Mouse (Mus musculus) liver, embryonic 11.5 days (tissue): Measurements from ENCODE around the gene Zfp148. TPM values are rescaled to one million over a fixed set of nuclear protein-coding genes. Genes with fewer than 3 reads are reported as not detected.
"Not testable (repeated sequence)": the region's sequence is repeated elsewhere in the genome, so short reads cannot be mapped to it uniquely, and the experiment has no call there.

Source experiments
- ATAC-seq: fragments of 200-750 bp; cut with Nextera tagmentation; replicated peaks from 2 replicates; pipeline ENCODE4 v1.8.0; 2017; ENCODE audit warnings: moderate number of reproducible peaks, mild to moderate bottlenecking, moderate TSS enrichment, moderate library complexity; ENCODE audit not compliant: low FRiP score
- DNase-seq: peaks from one replicate; pipeline ENCODE4 v3.0.0-alpha.2; 2017; ENCODE audit warnings: low spot score
- H3K27ac ChIP-seq: fragments of 300-500 bp; sonication (generic); 2 replicates; pipeline ENCODE4 v1.5.1; 2014; ENCODE audit warnings: mild to moderate bottlenecking, low read depth, low read length, control low read depth
- H3K27me3 ChIP-seq: fragments of 300-500 bp; sonication (generic); replicated peaks from 2 replicates; pipeline ENCODE4 v1.6.1; 2014; ENCODE audit warnings: low read length, mixed read lengths; ENCODE audit not compliant: control insufficient read depth, insufficient read depth
- H3K36me3 ChIP-seq: fragments of 300-500 bp; sonication (generic); 2 replicates; pipeline ENCODE4 v1.6.1; 2014; ENCODE audit warnings: mild to moderate bottlenecking, low read length, moderate library complexity, mixed read lengths; ENCODE audit not compliant: control insufficient read depth, insufficient read depth
- H3K4me1 ChIP-seq: fragments of 300-500 bp; sonication (generic); replicated peaks from 2 replicates; pipeline ENCODE4 v1.6.1; 2014; ENCODE audit warnings: low read length, mixed read lengths; ENCODE audit not compliant: control insufficient read depth, insufficient read depth
- H3K4me2 ChIP-seq: fragments of 300-500 bp; sonication (generic); 2 replicates; pipeline ENCODE4 v1.6.1; 2014; ENCODE audit warnings: mild to moderate bottlenecking, control low read depth, moderate library complexity
- H3K4me3 ChIP-seq: fragments of 300-500 bp; sonication (generic); 2 replicates; pipeline ENCODE4 v1.5.1; 2014; ENCODE audit warnings: low read depth, low read length, control low read depth
- H3K9ac ChIP-seq: fragments of 300-500 bp; sonication (generic); 2 replicates; pipeline ENCODE4 v1.6.1; 2014; ENCODE audit warnings: low read depth, low read length, control low read depth
- H3K9me3 ChIP-seq: fragments of 300-500 bp; sonication (generic); 2 replicates; pipeline ENCODE4 v1.6.1; 2016; ENCODE audit warnings: low read length, inconsistent platforms, mixed read lengths; ENCODE audit not compliant: control insufficient read depth
- WGBS: fragments of 180-500 bp; shearing (Covaris S2); extraction: QIAGEN DNeasy Blood & Tissue Kit; methylation state at CpG from one replicate; pipeline ENCODE4 v1.1.7; 2014; 5-methylcytosine and 5-hydroxymethylcytosine counted together
- polyA plus RNA-seq: library from polyadenylated mRNA; unstranded; fragments of >200 nt; fragmentation: Nextera tagmentation; extraction: Ambion mirVana; gene quantifications from 2 replicates; pipeline ENCODE4 v1.2.1, GENCODE M21; 2014

Zfp148 gene
- polyA plus RNA-seq, 1 experiment from 2014 or later, result 27.5 TPM

DNA sequence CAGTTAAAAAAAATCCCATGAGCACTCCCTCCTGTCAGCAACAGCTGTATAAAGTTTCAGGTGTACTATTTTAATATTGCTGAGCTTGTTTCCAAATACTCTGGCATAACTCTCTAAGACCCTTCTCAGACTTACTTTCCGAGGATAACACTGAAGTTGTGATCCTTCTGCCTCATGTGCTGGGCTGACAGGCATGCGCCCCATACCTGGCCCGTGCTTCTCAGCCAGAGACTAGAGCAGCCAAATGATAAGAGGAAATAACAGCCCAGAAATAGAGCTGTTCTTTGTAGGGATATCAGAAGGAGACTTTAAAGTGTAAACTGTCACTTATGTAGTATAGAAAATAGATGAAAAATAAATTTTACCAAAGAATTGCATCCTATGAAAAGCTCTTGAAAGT is 101.7 kb downstream of the Zfp148 start:
- ATAC-seq, result no peak
- H3K36me3 ChIP-seq, result 0 out of 2 replicates have a peak, but pooled peaks cover 2% of the 10 kb centered on the region

GRCm38 (mm10) chr16:33487709-33488108 is 107.1 kb downstream of the Zfp148 start:
- Histone ChIP-seq H3K27me3 (no peaks in the 10 kb centered on the region), H3K4me2 (no peak overlapping the region), H3K9ac (no peak overlapping the region), H3K4me1 (no peaks in the 10 kb centered on the region), H3K36me3 (no peaks in the 10 kb centered on the region), H3K9me3 (no peaks in the 10 kb centered on the region), H3K4me3 (no peak overlapping the region), H3K27ac (no peak overlapping the region)
- WGBS, result 90% methylated on average over 4 of the region's 4 CpGs
- DNase-seq (no peak), ATAC-seq (no peak)

More for the DNA sequence above, 101.7 kb downstream of the Zfp148 start:
- Histone ChIP-seq H3K9me3 (no peaks in the 10 kb centered on the region), H3K9ac (no peak overlapping the region), H3K27me3 (no peaks in the 10 kb centered on the region), H3K4me1 (no peaks in the 10 kb centered on the region), H3K27ac (no peak overlapping the region), H3K4me3 (no peak overlapping the region), H3K4me2 (no peak overlapping the region)
- no peak for DNase-seq
- WGBS, result 88% methylated on average over 3 of the region's 3 CpGs

- Histone ChIP-seq H3K4me2 (no peak overlapping the region), H3K4me1 (no peaks in the 10 kb centered on the region), H3K9ac (no peak overlapping the region), H3K27me3 (no peaks in the 10 kb centered on the region), H3K4me3 (no peak overlapping the region), H3K9me3 (no peaks in the 10 kb centered on the region), H3K36me3 (peaks cover 21% of the 10 kb centered on the region; the same call in 1 of the 2 replicates), H3K27ac (no peak overlapping the region)
- no peak for DNase-seq
- ATAC-seq, result no peak
- 90% methylated on average over 4 of the region's 4 CpGs for WGBS
These were observed 113.7 kb downstream of the Zfp148 start for GRCm38 (mm10) chr16:33494374-33494773.

- no peak overlapping the region for H3K9ac ChIP-seq
- H3K4me1 ChIP-seq, result no peaks in the 10 kb centered on the region
- H3K9me3 ChIP-seq, result no peaks in the 10 kb centered on the region
- ATAC-seq, result no peak
- 82% methylated on average over 4 of the region's 4 CpGs for WGBS
- H3K4me3 ChIP-seq, result no peak overlapping the region
- no peaks in the 10 kb centered on the region for H3K27me3 ChIP-seq
- H3K27ac ChIP-seq, result no peak overlapping the region
- no peak for DNase-seq
- H3K4me2 ChIP-seq, result no peak overlapping the region
- no peaks in the 10 kb centered on the region for H3K36me3 ChIP-seq
These were observed 127.4 kb downstream of the Zfp148 start for GRCm38 (mm10) chr16:33508082-33508481.

DNA sequence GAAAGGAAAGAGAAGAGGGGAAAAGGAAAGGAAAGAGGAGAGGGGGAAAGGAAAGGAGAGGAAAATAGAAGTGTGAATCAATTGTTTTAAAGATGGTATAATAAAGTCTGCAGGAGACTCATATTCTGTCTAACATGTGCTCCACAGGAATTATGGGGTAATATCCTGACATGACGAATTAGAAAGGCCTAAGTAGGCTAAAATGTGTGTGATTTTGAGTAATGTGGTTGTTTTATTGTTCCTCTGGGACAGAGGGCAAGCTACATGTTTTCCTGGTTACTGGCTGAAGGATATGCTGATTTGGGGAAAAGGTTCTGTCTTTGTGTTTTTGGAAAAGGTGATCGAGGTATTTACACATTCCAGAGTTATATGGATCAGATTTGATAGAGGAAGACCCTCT is 128.6 kb downstream of the Zfp148 start:
- not testable (repeated sequence) for H3K27ac ChIP-seq, H3K9me3 ChIP-seq, H3K36me3 ChIP-seq, H3K4me1 ChIP-seq, H3K9ac ChIP-seq, H3K27me3 ChIP-seq, ATAC-seq, H3K4me3 ChIP-seq, DNase-seq, H3K4me2 ChIP-seq
- 85% methylated on average over 2 of the region's 2 CpGs for WGBS

GRCm38 (mm10) chr16:33510856-33511255 is 130.2 kb downstream of the Zfp148 start:
- not testable (repeated sequence) for ATAC-seq, H3K36me3 ChIP-seq, H3K4me3 ChIP-seq, H3K27ac ChIP-seq, H3K4me2 ChIP-seq, H3K9ac ChIP-seq, H3K27me3 ChIP-seq, DNase-seq, H3K4me1 ChIP-seq, H3K9me3 ChIP-seq
- WGBS, result 95% methylated on average over 4 of the region's 4 CpGs

GRCm38 (mm10) chr16:33512555-33512954 is 131.9 kb downstream of the Zfp148 start:
- Histone ChIP-seq H3K4me1 (no peaks in the 10 kb centered on the region), H3K27me3 (peaks cover 5% of the 10 kb centered on the region), H3K27ac (no peak overlapping the region), H3K9me3 (no peaks in the 10 kb centered on the region), H3K4me3 (no peak overlapping the region), H3K9ac (no peak overlapping the region), H3K36me3 (no peaks in the 10 kb centered on the region), H3K4me2 (no peak overlapping the region)
- ATAC-seq, result no peak
- 69% methylated on average over 6 of the region's 6 CpGs for WGBS
- no peak for DNase-seq

DNA sequence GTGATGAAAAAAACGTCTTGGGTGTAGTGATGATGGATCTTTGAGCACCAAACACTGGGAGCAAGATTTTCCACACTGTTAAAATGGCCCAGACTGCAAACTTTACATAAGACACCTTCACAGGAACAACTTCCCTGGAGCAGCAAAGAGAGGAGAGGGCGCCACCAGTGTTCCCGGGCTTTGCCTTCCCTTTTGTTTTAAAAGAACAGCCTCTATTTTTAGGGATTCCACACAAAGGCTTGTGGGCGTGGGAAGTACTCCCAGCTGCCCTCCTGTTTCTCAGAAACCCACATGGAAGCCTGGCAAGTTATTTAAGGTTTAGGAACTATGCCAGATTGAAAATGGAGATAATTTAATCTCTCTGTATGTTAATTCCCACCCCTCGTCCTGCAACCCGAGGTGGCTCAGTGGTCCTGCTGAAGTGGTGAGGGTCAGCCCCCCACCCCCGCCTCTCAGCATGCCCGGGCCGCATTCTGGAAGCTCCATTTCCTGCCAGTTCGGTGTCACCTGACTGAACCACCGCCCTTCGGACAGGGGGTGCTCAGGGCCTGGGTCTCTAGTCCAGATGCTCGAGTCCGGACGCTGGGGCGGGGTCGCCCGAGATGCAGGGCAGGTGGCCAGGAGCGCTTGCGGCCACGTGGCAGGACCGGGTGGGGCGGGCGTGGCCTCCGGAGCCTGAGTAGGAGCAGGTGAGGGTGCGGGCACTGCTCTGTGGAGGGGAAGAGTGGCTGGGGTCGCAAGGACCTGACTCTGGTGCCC is 136.3 kb downstream of the Zfp148 start, which contains the start of gene Slc12a8:
Gene Slc12a8, plus strand, starts transcription at position 522 of the 759 bp plus-strand sequence.
- no peak for ATAC-seq
- no peak within 1 kb of the TSS for H3K27ac ChIP-seq
- no peaks in the 10 kb centered on the region for H3K9me3 ChIP-seq
- no peaks in the 10 kb centered on the region for H3K36me3 ChIP-seq
- DNase-seq, result no peak
- peak within 1 kb of the TSS; percentile 25; the same call in 1 of the 2 replicates for H3K4me3 ChIP-seq
- 7% methylated on average over 27 of the region's 27 CpGs for WGBS
- H3K27me3 ChIP-seq, result peaks cover 5% of the 10 kb centered on the region
- no peaks in the 10 kb centered on the region for H3K4me1 ChIP-seq
- no peak within 1 kb of the TSS for H3K9ac ChIP-seq
- H3K4me2 ChIP-seq, result peak within 1 kb of the TSS; percentile 64

DNA sequence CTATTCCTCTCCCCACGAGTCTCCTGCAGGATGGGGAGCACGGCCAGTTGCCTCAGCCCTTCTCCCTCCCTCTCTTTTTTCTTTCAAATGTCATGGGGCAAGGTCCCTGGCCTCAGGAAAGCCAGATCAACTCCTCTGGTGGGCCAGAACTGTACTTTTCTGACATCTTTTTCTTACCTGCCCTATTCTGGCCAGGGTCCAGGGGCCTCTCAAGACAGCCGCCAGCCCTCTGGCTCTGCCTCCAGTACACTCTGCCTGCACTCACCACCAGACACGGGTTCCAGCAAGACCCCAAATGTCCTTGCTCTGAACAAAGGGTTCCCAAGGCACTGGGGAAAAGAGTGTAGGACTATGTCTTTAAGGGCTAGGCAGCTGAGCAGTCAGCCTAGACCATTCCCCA is 137.0 kb downstream of the Zfp148 start:
- ATAC-seq, result no peak
- Histone ChIP-seq H3K4me3 (no peak overlapping the region), H3K9ac (no peak overlapping the region), H3K36me3 (no peaks in the 10 kb centered on the region), H3K4me2 (peak overlapping the region; percentile 64), H3K9me3 (no peaks in the 10 kb centered on the region), H3K4me1 (no peaks in the 10 kb centered on the region), H3K27me3 (peaks cover 5% of the 10 kb centered on the region), H3K27ac (no peak overlapping the region)
- DNase-seq, result no peak
- WGBS, result 37% methylated on average over 4 of the region's 4 CpGs
